Mouse (Mus musculus) ES-E14 (cell line): ENCODE measurements around the gene Lamc3. TPM values are rescaled to one million over a fixed set of nuclear protein-coding genes. Genes with fewer than 3 reads are reported as not detected.
A peak's percentile ranks its signal among the peaks of the same experiment; 100 is the strongest.

Experiments
- DNase-seq: peaks from one replicate; pipeline ENCODE4 v3.0.0-alpha.2; 2013; ENCODE audit warnings: low read depth, low spot score
- H3K27ac ChIP-seq: 2 replicates; pipeline ENCODE4 v1.5.1; 2012; ENCODE audit warnings: low read depth, mild to moderate bottlenecking, low read length, moderate library complexity, mixed read lengths; ENCODE audit not compliant: poor library complexity, insufficient read depth, severe bottlenecking
- H3K36me3 ChIP-seq: 2 replicates; pipeline ENCODE4 v1.6.1; 2012; ENCODE audit warnings: mild to moderate bottlenecking, low read length, moderate library complexity, mixed read lengths; ENCODE audit not compliant: control insufficient read depth, poor library complexity, insufficient read depth, severe bottlenecking
- H3K4me1 ChIP-seq, 2 experiments: fragments of 150-350 bp in 1 of 2; sonication (generic) in 1 of 2; 2 replicates each; pipeline ENCODE4 v1.6.1; 2012; ENCODE audit warnings: low read length in 2 of 2, mild to moderate bottlenecking in 1 of 2, mixed read lengths in 1 of 2; ENCODE audit not compliant: control insufficient read depth in 2 of 2, insufficient read depth in 2 of 2, poor library complexity in 1 of 2
- H3K4me3 ChIP-seq, 2 experiments: fragments of 150-350 bp in 1 of 2; sonication (generic) in 1 of 2; 2 replicates each; pipeline ENCODE4 v1.5.1; 2012; ENCODE audit warnings: low read length in 2 of 2, low read depth in 1 of 2, mild to moderate bottlenecking in 1 of 2, mixed read lengths in 1 of 2; ENCODE audit not compliant: insufficient read depth in 1 of 2, poor library complexity in 1 of 2, severe bottlenecking in 1 of 2
- H3K9ac ChIP-seq: 2 replicates; pipeline ENCODE4 v1.6.1; 2012; ENCODE audit warnings: low read depth, mild to moderate bottlenecking, low read length, mixed read lengths; ENCODE audit not compliant: poor library complexity, insufficient read depth, severe bottlenecking
- H3K9me3 ChIP-seq: fragments of 150-350 bp; sonication (generic); 2 replicates; pipeline ENCODE4 v1.6.1; 2012; ENCODE audit warnings: low read depth, mild to moderate bottlenecking, low read length; ENCODE audit not compliant: control insufficient read depth, insufficient read depth
- CHD2 ChIP-seq: IDR thresholded peaks from 2 replicates; pipeline ENCODE4 v1.6.1; 2014; ENCODE audit warnings: mild to moderate bottlenecking, low read depth, low read length, inconsistent platforms
- HCFC1 ChIP-seq: IDR thresholded peaks from 2 replicates; pipeline ENCODE4 v1.6.1; 2012; ENCODE audit warnings: low read length, inconsistent platforms, borderline replicate concordance; ENCODE audit not compliant: insufficient read depth
- MAFK ChIP-seq: IDR thresholded peaks from 2 replicates; pipeline ENCODE4 v1.6.1; 2014; ENCODE audit warnings: mild to moderate bottlenecking, low read depth, low read length, inconsistent platforms; ENCODE audit not compliant: insufficient read depth
- ZC3H11A ChIP-seq: IDR thresholded peaks from 2 replicates; pipeline ENCODE4 v1.6.1; 2012; ENCODE audit warnings: low read depth, mild to moderate bottlenecking, inconsistent platforms, low read length, borderline replicate concordance
- ZNF384 ChIP-seq: IDR thresholded peaks from 2 replicates; pipeline ENCODE4 v1.6.1; 2012; ENCODE audit warnings: low read depth, low read length, inconsistent platforms
- in situ Hi-C, 2 experiments: fragments of 600-800 bp; cut with MboI; formaldehyde crosslinking; loops; one replicate each; pipeline ENCODE4 v1.15.1; 2025; ENCODE audit warnings: low sequenced_read_pairs in 2 of 2, inconsistent platforms in 1 of 2; ENCODE audit not compliant: unreplicated experiment in 2 of 2
- total RNA-seq: library from RNA; depleted of rRNA; stranded (reverse); fragments of 300-350 nt; gene quantifications from 2 replicates; pipeline ENCODE4 v1.2.3, GENCODE M21; 2012

Gene Lamc3
- total RNA-seq, 1 experiment: 0.18 TPM

DNA sequence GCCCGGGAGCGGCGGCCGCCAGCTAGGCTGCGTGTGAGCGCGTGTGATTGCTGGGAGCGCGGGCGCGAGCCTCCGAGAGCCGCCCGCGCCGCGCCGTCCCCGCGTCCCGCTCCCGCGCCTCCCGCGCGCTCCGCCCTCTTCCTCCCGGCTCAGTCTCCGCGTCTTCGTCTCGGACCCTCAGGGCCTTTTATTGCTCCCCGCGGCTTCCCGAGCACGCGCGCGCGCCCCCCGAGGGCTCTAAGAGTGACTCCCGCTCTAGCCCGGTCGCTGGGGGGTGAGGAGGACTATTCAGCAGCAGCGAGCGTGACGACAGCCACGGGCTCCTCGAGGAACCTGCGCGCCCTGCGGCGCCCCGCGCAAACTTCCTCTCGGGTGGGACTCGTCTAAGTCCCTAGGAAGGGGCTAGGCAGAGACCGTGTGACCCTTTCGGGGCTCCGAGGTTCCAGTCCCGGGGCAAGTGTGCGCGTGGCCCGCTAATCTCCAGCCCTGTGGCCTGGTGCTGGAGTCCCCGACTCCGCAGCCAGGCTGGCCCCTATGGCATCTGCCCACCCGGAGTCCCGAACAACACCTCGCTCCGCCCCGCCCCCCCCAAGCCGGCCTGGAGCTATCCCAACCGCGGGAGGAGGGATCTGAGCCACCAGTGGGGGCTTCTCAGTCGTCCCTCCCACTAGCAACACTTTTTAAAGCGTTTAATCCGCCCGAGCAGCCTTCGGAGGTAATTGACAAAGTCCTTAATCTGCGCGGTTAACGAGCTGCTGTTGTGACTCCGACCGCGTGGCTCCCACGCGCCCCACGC, 41.0 kb upstream of the Lamc3 start, which contains the start of gene Fibcd1:
TSS of gene Fibcd1 (minus strand) at position 110 of the 796 bp plus-strand sequence.
- TF ChIP-seq ZC3H11A (no peak), ZNF384 (no peak)
- Histone ChIP-seq H3K4me3 (peak within 1 kb of the TSS; percentile 64 to 74), H3K36me3 (no peaks in the 10 kb centered on the region), H3K9me3 (no peaks in the 10 kb centered on the region), H3K9ac (peak within 1 kb of the TSS; percentile 15; the same call in 1 of the 2 replicates), H3K4me1 (peaks cover 0 to 5% of the 10 kb centered on the region in 2 experiments; a peak in 1 of 4 replicates), H3K27ac (no peak within 1 kb of the TSS)
- no peak for DNase-seq
- in situ Hi-C loops: no loop called here

DNA sequence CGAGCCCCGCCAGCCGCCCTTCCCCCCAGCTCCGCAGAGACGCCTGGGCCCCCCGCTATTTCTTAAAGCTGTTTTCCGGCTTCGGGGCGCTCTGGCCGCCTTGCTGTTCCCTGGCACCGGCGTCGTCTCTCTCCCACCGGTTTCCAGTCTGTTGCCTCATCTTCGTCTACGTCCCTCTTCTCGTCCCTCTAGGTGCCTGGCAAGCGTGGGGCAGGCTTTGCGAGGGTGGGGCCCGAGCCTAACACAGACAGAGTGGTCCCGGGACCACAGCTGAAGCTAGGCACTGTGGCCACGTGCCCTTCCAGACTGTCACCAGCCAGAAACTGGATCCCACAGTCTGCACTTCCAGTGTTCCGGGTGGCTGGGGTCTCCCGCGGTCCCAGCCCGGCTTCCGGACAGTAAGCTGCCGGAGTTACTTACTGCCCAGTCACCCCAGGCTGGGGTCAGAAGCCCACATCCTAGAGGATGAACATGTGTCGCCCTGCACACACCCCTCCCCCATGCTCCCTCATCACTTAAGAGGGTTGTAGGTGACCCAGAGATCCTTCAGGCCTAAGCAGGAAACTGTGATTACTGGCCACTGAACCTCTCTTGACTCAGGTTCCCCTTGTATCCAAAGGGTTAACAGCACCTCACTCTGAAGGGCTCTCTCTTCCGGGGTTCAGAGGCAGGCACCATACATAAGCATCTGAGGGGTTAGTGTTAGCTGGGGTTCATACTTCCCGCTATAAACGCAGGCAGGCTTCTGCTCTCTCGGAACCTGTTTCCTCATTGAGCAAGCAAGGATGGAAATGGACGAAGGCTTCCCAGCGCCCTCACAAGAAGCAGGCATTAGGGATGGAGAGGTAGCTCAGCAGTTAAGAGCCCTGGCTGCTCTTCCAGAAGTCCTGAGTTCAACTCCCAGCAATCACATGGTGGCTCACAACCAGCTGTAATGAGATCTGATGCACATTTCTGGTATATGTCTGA, 40.1 kb upstream of the Lamc3 start:
- in situ Hi-C loops: no loop called here
- H3K4me3 ChIP-seq: peak overlapping the region in 1 of 2 experiments; percentile 74; a peak in 3 of 4 replicates
- no peak overlapping the region for H3K27ac ChIP-seq
- peaks cover 0 to 5% of the 10 kb centered on the region in 2 experiments; a peak in 1 of 4 replicates for H3K4me1 ChIP-seq
- TF ChIP-seq HCFC1 (no peak), MAFK (no peak), ZC3H11A (no peak), CHD2 (no peak), ZNF384 (no peak)
- DNase-seq: no peak
- H3K36me3 ChIP-seq: no peaks in the 10 kb centered on the region
- no peak overlapping the region for H3K9ac ChIP-seq
- no peaks in the 10 kb centered on the region for H3K9me3 ChIP-seq

DNA sequence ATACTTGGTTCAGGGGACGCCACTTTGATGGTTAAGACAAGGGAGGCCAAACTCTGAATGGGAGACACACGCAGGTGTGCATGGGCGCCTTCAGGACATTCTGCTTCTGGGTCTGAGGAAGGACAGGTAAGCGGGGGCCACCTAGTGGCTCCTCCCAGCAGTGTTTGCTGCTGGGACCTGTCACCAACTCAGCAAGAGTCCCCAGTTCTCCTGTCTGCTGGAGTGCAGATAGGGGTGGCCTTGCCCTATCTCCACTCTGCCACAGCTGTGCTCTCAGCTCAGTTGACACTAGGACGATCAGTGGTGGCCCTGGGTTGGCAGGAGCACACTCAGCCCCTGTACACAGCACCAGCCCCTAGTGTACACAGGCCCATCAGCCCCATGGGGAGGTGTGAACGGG, 39.2 kb upstream of the Lamc3 start:
- TF ChIP-seq ZNF384: no peak
- no peak for TF ChIP-seq HCFC1
- TF ChIP-seq MAFK: no peak
- TF ChIP-seq ZC3H11A: no peak
- TF ChIP-seq CHD2: no peak
- DNase-seq: no peak
- H3K9me3 ChIP-seq: no peaks in the 10 kb centered on the region
- no peaks in the 10 kb centered on the region for H3K36me3 ChIP-seq
- peaks cover 0 to 5% of the 10 kb centered on the region in 2 experiments; a peak in 1 of 4 replicates for H3K4me1 ChIP-seq
- in situ Hi-C loops: no loop called here
- no peak overlapping the region for H3K27ac ChIP-seq
- H3K4me3 ChIP-seq: no peak overlapping the region
- H3K9ac ChIP-seq: no peak overlapping the region

DNA sequence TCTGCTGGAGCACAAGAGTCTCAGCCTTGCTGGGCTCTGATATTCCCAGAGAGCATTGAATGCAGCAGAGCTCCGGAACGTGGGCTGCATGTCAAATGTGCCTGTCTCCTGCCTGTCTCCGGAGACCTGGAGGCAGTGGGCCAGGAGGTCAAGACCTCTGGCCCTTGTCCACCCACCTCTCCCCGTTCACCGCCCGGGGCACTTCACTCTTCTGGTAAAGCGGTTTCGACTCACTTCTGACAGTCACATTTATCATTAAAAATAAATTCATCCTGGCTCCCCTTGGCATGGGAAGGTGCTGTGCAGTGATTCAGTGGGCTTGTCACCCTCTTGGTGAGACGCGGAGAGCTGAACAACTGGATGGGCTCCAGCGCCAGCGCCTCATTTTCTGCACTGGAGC, 37.0 kb upstream of the Lamc3 start:
- H3K27ac ChIP-seq: no peak overlapping the region
- TF ChIP-seq ZNF384 (no peak), ZC3H11A (no peak), MAFK (no peak)
- no peaks in the 10 kb centered on the region for H3K9me3 ChIP-seq
- in situ Hi-C loops: no loop called here
- H3K36me3 ChIP-seq: no peaks in the 10 kb centered on the region
- DNase-seq: no peak
- no peak overlapping the region for H3K4me3 ChIP-seq
- H3K9ac ChIP-seq: no peak overlapping the region
- H3K4me1 ChIP-seq: peaks cover 0 to 2% of the 10 kb centered on the region in 2 experiments; a peak in 1 of 4 replicates
